Mouse (Mus musculus): Measurements from ENCODE around the gene Mgat4b. TPM values are rescaled to one million over a fixed set of nuclear protein-coding genes. Genes with fewer than 3 reads are reported as not detected.

The Mgat4b gene
- polyA plus RNA-seq, 1 experiment: 171 TPM

- H3K36me3 ChIP-seq (ENCODE audit: control insufficient read depth, insufficient read depth, low read length): peaks cover 29% of the 10 kb centered on the region
- peaks cover 18% of the 10 kb centered on the region for H3K4me1 ChIP-seq (ENCODE audit: control insufficient read depth, insufficient read depth, insufficient read length, low read length)
- no peaks in the 10 kb centered on the region for H3K27me3 ChIP-seq (ENCODE audit: control insufficient read depth, insufficient read depth, low read length)
- WGBS: under 1% methylated on average over 24 of the region's 24 CpGs
- peak overlapping the region; percentile 95 for H3K27ac ChIP-seq (ENCODE audit: insufficient read depth, low read depth, low read length)
- TF ChIP-seq POLR2A (IDR thresholded peaks at IDR 0.05; ENCODE audit: low read depth, low read length) (no peak; the same call in 1 of the 2 replicates), CTCF (IDR thresholded peaks at IDR 0.05; ENCODE audit: extremely low read depth, insufficient read length, insufficient replicate concordance, low read depth, low read length) (no peak)
- H3K4me3 ChIP-seq (ENCODE audit: low read depth, low read length): peak overlapping the region; percentile 80
Observed at GRCm38 (mm10) chr11:50210101-50210504, 587 bp upstream of the Mgat4b start.

- Histone ChIP-seq H3K27ac (ENCODE audit: insufficient read depth, low read depth, low read length) (peak overlapping the region; percentile 95; the same call in 1 of the 2 replicates), H3K4me3 (ENCODE audit: low read depth, low read length) (peak overlapping the region; percentile 80), H3K27me3 (ENCODE audit: control insufficient read depth, insufficient read depth, low read length) (no peaks in the 10 kb centered on the region), H3K4me1 (ENCODE audit: control insufficient read depth, insufficient read depth, insufficient read length, low read length) (peaks cover 18% of the 10 kb centered on the region), H3K36me3 (ENCODE audit: control insufficient read depth, insufficient read depth, low read length) (peaks cover 15% of the 10 kb centered on the region)
- TF ChIP-seq CTCF (IDR thresholded peaks at IDR 0.05; ENCODE audit: extremely low read depth, insufficient read length, insufficient replicate concordance, low read depth, low read length) (no peak), POLR2A (IDR thresholded peaks at IDR 0.05; ENCODE audit: low read depth, low read length) (no peak)
- WGBS: 87% methylated on average over 3 of the region's 3 CpGs
Observed at GRCm38 (mm10) chr11:50211322-50212059, 801 bp downstream of the Mgat4b start.

- no peak for TF ChIP-seq POLR2A (IDR thresholded peaks at IDR 0.05; ENCODE audit: low read depth, low read length)
- no peak for TF ChIP-seq CTCF (IDR thresholded peaks at IDR 0.05; ENCODE audit: extremely low read depth, insufficient read length, insufficient replicate concordance, low read depth, low read length)
- Histone ChIP-seq H3K27ac (ENCODE audit: insufficient read depth, low read depth, low read length) (peak overlapping the region; percentile 88), H3K27me3 (ENCODE audit: control insufficient read depth, insufficient read depth, low read length) (no peaks in the 10 kb centered on the region), H3K36me3 (ENCODE audit: control insufficient read depth, insufficient read depth, low read length) (peaks cover 8% of the 10 kb centered on the region), H3K4me3 (ENCODE audit: low read depth, low read length) (no peak overlapping the region), H3K4me1 (ENCODE audit: control insufficient read depth, insufficient read depth, insufficient read length, low read length) (peaks cover 18% of the 10 kb centered on the region)
- 51% methylated on average over 3 of the region's 3 CpGs for WGBS
Observed at GRCm38 (mm10) chr11:50212060-50212739, 1.5 kb downstream of the Mgat4b start.

GRCm38 (mm10) chr11:50212848-50213758 is 2.4 kb downstream of the Mgat4b start:
- WGBS: 19% methylated on average over 11 of the region's 11 CpGs
- H3K27me3 ChIP-seq (ENCODE audit: control insufficient read depth, insufficient read depth, low read length): no peaks in the 10 kb centered on the region
- peak overlapping the region; percentile 33 for H3K4me3 ChIP-seq (ENCODE audit: low read depth, low read length)
- H3K4me1 ChIP-seq (ENCODE audit: control insufficient read depth, insufficient read depth, insufficient read length, low read length): peaks cover 21% of the 10 kb centered on the region
- peak overlapping the region; percentile 88 for H3K27ac ChIP-seq (ENCODE audit: insufficient read depth, low read depth, low read length)
- H3K36me3 ChIP-seq (ENCODE audit: control insufficient read depth, insufficient read depth, low read length): no peaks in the 10 kb centered on the region
- TF ChIP-seq POLR2A (IDR thresholded peaks at IDR 0.05; ENCODE audit: low read depth, low read length) (no peak), CTCF (IDR thresholded peaks at IDR 0.05; ENCODE audit: extremely low read depth, insufficient read length, insufficient replicate concordance, low read depth, low read length) (no peak)

- Histone ChIP-seq H3K4me1 (ENCODE audit: control insufficient read depth, insufficient read depth, insufficient read length, low read length) (peaks cover 23% of the 10 kb centered on the region), H3K27ac (ENCODE audit: insufficient read depth, low read depth, low read length) (no peak overlapping the region), H3K4me3 (ENCODE audit: low read depth, low read length) (no peak overlapping the region), H3K27me3 (ENCODE audit: control insufficient read depth, insufficient read depth, low read length) (no peaks in the 10 kb centered on the region), H3K36me3 (ENCODE audit: control insufficient read depth, insufficient read depth, low read length) (no peaks in the 10 kb centered on the region)
- TF ChIP-seq POLR2A (IDR thresholded peaks at IDR 0.05; ENCODE audit: low read depth, low read length): no peak
- TF ChIP-seq CTCF (IDR thresholded peaks at IDR 0.05; ENCODE audit: extremely low read depth, insufficient read length, insufficient replicate concordance, low read depth, low read length): no peak
- WGBS: 91% methylated on average over 6 of the region's 6 CpGs
Observed at GRCm38 (mm10) chr11:50214631-50215030, 3.9 kb downstream of the Mgat4b start.

GRCm38 (mm10) chr11:50215633-50216032 is 4.9 kb downstream of the Mgat4b start:
- no peak overlapping the region for H3K4me3 ChIP-seq (ENCODE audit: low read depth, low read length)
- no peaks in the 10 kb centered on the region for H3K27me3 ChIP-seq (ENCODE audit: control insufficient read depth, insufficient read depth, low read length)
- H3K4me1 ChIP-seq (ENCODE audit: control insufficient read depth, insufficient read depth, insufficient read length, low read length): peaks cover 25% of the 10 kb centered on the region
- H3K36me3 ChIP-seq (ENCODE audit: control insufficient read depth, insufficient read depth, low read length): no peaks in the 10 kb centered on the region
- no peak for TF ChIP-seq POLR2A (IDR thresholded peaks at IDR 0.05; ENCODE audit: low read depth, low read length)
- TF ChIP-seq CTCF (IDR thresholded peaks at IDR 0.05; ENCODE audit: extremely low read depth, insufficient read length, insufficient replicate concordance, low read depth, low read length): no peak
- 83% methylated on average over 9 of the region's 9 CpGs for WGBS
- no peak overlapping the region for H3K27ac ChIP-seq (ENCODE audit: insufficient read depth, low read depth, low read length)

Measured in small intestine, adult 2 months (tissue).